Mouse (Mus musculus) small intestine, adult 2 months (tissue): ENCODE measurements around the gene Prkag2.

ENCODE experiments used
- CTCF ChIP-seq: fragments of 200-500 bp; IDR thresholded peaks from 2 replicates; pipeline ENCODE4 v1.5.1; 2012; ENCODE audit warnings: low read depth, mild to moderate bottlenecking, control low read depth, inconsistent platforms, low read length, moderate library complexity, mixed read lengths; ENCODE audit not compliant: insufficient replicate concordance, insufficient read length; ENCODE audit errors: extremely low read depth
- POLR2A ChIP-seq: fragments of 200-500 bp; IDR thresholded peaks from 2 replicates; pipeline ENCODE4 v1.6.1; 2012; ENCODE audit warnings: low read depth, mild to moderate bottlenecking, control low read depth, inconsistent platforms, low read length, moderate library complexity

- TF ChIP-seq POLR2A (no peak), CTCF (no peak)
These were observed 277.7 kb downstream of the Prkag2 start for GRCm38 (mm10) chr5:24822781-24823180.
